Mouse (Mus musculus) skeletal muscle tissue, adult 2 months (tissue): ENCODE data around the gene Actl7a.

Source experiments
- DNase-seq: peaks from one replicate; pipeline ENCODE4 v3.0.0-alpha.2; 2012; ENCODE audit warnings: low read depth, low spot score

Gene Actl7a

DNA sequence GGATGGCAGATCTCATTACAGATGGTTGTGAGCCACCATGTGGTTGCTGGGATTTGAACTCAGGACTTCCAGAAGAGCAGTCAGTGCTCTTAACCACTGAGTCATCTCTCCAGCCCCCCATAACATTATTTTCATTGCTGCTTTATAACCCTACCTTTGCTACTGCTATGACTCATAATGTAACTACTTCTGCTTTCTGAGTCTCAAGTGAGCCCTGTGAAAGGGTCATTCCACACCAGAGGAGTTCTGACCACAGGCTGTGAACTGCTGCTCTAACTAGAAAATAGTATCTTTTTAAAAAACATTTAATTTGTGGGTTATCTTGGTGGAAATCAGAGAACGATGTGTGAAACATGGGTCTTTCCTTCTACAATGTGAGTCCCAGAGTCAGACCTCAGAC lies 14.5 kb downstream of the Actl7a start:
- no peak for DNase-seq

DNA sequence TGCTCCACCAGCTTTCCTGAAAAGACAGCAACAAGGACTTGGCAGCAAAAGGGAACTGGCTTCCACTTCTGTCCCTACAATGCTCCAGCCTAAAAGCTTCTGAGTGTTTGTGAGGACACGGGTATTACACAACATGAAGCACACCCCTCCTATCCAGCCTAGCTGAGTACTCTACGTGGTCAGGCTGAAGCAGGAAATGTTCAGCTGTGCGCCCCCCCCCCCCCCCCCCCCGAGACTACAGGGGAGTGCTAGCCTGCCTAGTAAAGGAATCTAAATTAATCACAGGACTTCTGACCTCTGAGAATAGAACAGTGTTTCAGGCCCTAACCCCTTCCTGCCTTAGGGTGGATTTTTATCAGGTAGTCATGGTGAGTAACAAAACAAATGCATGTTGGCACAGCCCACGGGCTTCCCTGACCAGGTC lies 24.7 kb downstream of the Actl7a start:
- no peak for DNase-seq

DNA sequence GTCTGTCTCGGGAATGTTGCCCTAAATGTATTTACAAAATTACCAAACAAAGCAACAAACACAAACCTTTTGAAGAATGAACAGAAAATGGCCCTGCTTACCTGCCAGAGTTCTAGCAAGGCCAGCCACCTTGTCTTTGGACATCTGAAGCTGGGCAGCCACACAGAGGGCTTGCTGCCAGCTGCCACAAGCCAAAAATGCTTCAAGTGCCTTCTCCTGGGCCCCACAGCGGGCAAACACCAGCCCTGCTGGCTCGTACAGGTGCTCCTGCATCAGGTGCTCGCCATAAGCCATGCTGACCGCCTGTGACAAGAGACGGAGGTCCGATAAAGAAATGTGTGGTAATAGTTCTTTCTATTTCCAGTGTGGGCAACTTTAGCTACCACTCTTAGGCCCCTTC lies 25.7 kb downstream of the Actl7a start:
- DNase-seq: no peak

DNA sequence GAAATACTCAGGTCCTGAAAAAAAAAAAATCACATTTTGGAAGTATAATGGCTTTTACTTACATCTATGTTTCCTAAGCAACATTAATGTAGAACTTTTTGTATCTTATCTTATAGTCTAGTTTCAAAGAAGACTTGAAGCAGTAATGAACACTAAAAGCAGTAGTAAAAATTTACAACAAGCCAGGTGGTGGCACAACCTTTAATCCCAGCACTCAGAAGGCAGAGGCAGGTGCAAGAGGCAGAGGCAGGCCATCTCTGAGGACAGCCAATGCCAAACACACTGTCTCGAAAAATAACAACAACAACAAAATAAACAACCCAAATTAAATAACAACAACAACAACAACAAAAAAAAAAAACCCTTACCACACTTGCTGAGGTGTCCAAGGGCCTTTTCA lies 27.9 kb downstream of the Actl7a start:
- no peak for DNase-seq

DNA sequence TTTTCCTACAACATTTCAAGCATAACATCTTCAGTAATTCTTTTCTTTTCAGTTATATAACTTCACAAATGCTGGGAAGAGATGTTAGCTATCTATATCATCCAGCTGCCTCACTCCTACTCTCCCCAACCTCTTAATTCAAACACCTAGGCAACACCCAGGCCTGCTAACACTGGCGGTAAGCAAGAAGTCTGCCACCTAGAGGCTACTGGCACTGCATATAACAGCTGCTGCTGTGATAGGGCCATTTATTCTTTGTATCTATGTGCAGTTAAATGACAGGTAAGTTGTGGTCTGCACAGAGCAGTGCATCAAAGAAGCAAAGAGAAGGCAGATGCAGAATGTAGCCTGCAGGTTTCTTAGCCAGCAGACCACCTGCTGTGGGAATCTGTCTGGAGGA lies 48.2 kb downstream of the Actl7a start:
- DNase-seq: no peak
